Mouse (Mus musculus) neural tube, embryonic 13.5 days (tissue): Measurements from ENCODE around the gene Zfp207. TPM values are rescaled to one million over a fixed set of nuclear protein-coding genes. Genes with fewer than 3 reads are reported as not detected.
"Not testable (repeated sequence)": the region's sequence is repeated elsewhere in the genome, so short reads cannot be mapped to it uniquely, and the experiment has no call there.

Experiments
- ATAC-seq: fragments of 200-750 bp; cut with Nextera tagmentation; 2 replicates; pipeline ENCODE4 v1.8.0; 2017; ENCODE audit warnings: low read depth, mild to moderate bottlenecking, moderate TSS enrichment, moderate library complexity
- H3K27ac ChIP-seq: fragments of 300-500 bp; sonication (generic); replicated peaks from 2 replicates; pipeline ENCODE4 v1.5.1; 2015; ENCODE audit warnings: moderate library complexity, mild to moderate bottlenecking, inconsistent platforms
- H3K27me3 ChIP-seq: fragments of 300-500 bp; sonication (generic); 2 replicates; pipeline ENCODE4 v1.6.1; 2015; ENCODE audit warnings: mild to moderate bottlenecking, inconsistent platforms
- H3K36me3 ChIP-seq: fragments of 300-500 bp; sonication (generic); 2 replicates; pipeline ENCODE4 v1.6.1; 2015; ENCODE audit warnings: mild to moderate bottlenecking, inconsistent platforms
- H3K4me1 ChIP-seq: fragments of 300-500 bp; sonication (generic); replicated peaks from 2 replicates; pipeline ENCODE4 v1.6.1; 2015; ENCODE audit warnings: inconsistent platforms
- H3K4me2 ChIP-seq: fragments of 300-500 bp; sonication (generic); 2 replicates; pipeline ENCODE4 v1.6.1; 2015; ENCODE audit warnings: inconsistent platforms, mild to moderate bottlenecking, moderate library complexity
- H3K4me3 ChIP-seq: fragments of 300-500 bp; sonication (generic); 2 replicates; pipeline ENCODE4 v1.5.1; 2015; ENCODE audit warnings: mild to moderate bottlenecking, inconsistent platforms
- H3K9ac ChIP-seq: fragments of 300-500 bp; sonication (generic); 2 replicates; pipeline ENCODE4 v1.6.1; 2015; ENCODE audit warnings: moderate library complexity, mild to moderate bottlenecking, inconsistent platforms
- H3K9me3 ChIP-seq: fragments of 300-500 bp; sonication (generic); 2 replicates; pipeline ENCODE4 v1.6.1; 2016; ENCODE audit warnings: inconsistent platforms
- WGBS: fragments of 180-500 bp; shearing (Covaris S2); methylation state at CpG from one replicate; pipeline ENCODE4 v1.1.7; 2015; 5-methylcytosine and 5-hydroxymethylcytosine counted together
- polyA plus RNA-seq: library from polyadenylated mRNA; unstranded; fragments of >200 nt; fragmentation: Nextera tagmentation; extraction: Ambion mirVana; gene quantifications from 2 replicates; pipeline ENCODE4 v1.2.1, GENCODE M21; 2015

Gene Zfp207
- polyA plus RNA-seq, 1 experiment from 2014 or later, result 217 TPM

DNA sequence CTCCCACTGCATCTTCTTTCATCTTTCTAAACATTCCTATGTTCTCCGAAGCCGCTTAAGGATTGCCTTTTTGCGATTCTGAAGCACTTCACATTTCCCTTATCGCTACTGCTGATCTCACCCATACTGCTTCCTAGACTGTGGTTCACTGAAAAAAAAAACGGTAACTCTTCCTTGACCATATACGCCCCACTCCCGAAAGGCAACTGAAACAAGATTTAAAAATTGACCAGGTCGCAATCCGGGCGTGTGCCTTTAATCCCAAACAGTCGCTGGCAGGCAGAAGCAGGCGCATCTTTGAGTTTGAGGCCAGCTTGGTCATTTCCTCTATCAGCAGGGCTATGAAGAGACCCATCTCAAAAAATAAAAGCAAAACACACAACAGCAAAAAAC is 457 bp upstream of the Zfp207 start:
- peak; percentile 20 for ATAC-seq
- Histone ChIP-seq H3K9ac (peak overlapping the region; percentile 97), H3K27ac (peak overlapping the region; percentile 93), H3K4me1 (peaks cover 45% of the 10 kb centered on the region), H3K9me3 (no peaks in the 10 kb centered on the region), H3K4me2 (peak overlapping the region; percentile 69), H3K36me3 (peaks cover 8% of the 10 kb centered on the region), H3K27me3 (no peaks in the 10 kb centered on the region), H3K4me3 (peak overlapping the region; percentile 94)
- 7% methylated on average over 12 of the region's 12 CpGs for WGBS

- Histone ChIP-seq H3K4me1 (peaks cover 44% of the 10 kb centered on the region), H3K4me3 (peak overlapping the region; percentile 94), H3K36me3 (peaks cover 18% of the 10 kb centered on the region), H3K4me2 (peak overlapping the region; percentile 95), H3K27ac (peak overlapping the region; percentile 93), H3K27me3 (no peaks in the 10 kb centered on the region), H3K9ac (peak overlapping the region; percentile 97), H3K9me3 (no peaks in the 10 kb centered on the region)
- 1% methylated on average over 20 of the region's 20 CpGs for WGBS
- ATAC-seq, result no peak
Observed at GRCm38 (mm10) chr11:80383626-80384046, 557 bp downstream of the Zfp207 start.

DNA sequence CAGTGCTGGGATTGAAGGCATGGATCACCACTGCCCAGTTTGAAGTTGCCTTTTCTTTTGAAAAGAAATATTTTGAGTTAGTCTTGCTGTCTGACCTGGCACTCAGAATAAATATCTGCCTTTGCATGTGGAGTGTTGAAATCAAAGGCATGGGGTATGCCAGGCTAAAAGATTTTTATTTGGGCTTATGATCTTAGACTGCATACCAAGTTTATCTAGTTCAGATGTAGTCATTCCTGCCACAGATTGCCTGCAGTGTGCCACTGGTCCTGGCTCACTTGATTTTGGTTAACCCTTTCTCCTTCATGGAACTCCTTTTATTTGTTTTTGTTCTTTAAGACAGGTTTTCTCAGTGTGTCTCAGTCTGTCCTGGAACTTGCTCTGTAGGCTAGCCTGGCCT is 1.4 kb downstream of the Zfp207 start:
- Histone ChIP-seq H3K4me3 (peak overlapping the region; percentile 94), H3K9ac (peak overlapping the region; percentile 97), H3K36me3 (peaks cover 25% of the 10 kb centered on the region), H3K4me2 (peak overlapping the region; percentile 95), H3K27ac (no peak overlapping the region), H3K9me3 (no peaks in the 10 kb centered on the region), H3K27me3 (no peaks in the 10 kb centered on the region), H3K4me1 (peaks cover 44% of the 10 kb centered on the region)
- ATAC-seq, result no peak

- Histone ChIP-seq H3K9me3 (no peaks in the 10 kb centered on the region), H3K36me3 (peaks cover 31% of the 10 kb centered on the region), H3K9ac (peak overlapping the region; percentile 97), H3K4me2 (peak overlapping the region; percentile 95), H3K4me1 (peaks cover 44% of the 10 kb centered on the region), H3K27me3 (no peaks in the 10 kb centered on the region), H3K4me3 (peak overlapping the region; percentile 94), H3K27ac (no peak overlapping the region)
- no peak for ATAC-seq
- 53% methylated on average over 4 of the region's 4 CpGs for WGBS
Observed at GRCm38 (mm10) chr11:80385055-80385454, 2.0 kb downstream of the Zfp207 start.

- H3K9me3 ChIP-seq, result no peaks in the 10 kb centered on the region
- no peak overlapping the region for H3K9ac ChIP-seq
- peak overlapping the region; percentile 95 for H3K4me2 ChIP-seq
- H3K36me3 ChIP-seq, result peaks cover 42% of the 10 kb centered on the region
- no peak overlapping the region for H3K27ac ChIP-seq
- peaks cover 43% of the 10 kb centered on the region for H3K4me1 ChIP-seq
- H3K4me3 ChIP-seq, result peak overlapping the region; percentile 94
- ATAC-seq, result no peak
- WGBS, result 84% methylated on average over 2 of the region's 2 CpGs
- no peaks in the 10 kb centered on the region for H3K27me3 ChIP-seq
Observed at GRCm38 (mm10) chr11:80386790-80387189, 3.7 kb downstream of the Zfp207 start.

- Histone ChIP-seq H3K4me3 (no peak overlapping the region), H3K9me3 (no peaks in the 10 kb centered on the region), H3K27ac (no peak overlapping the region), H3K9ac (no peak overlapping the region), H3K36me3 (peaks cover 62% of the 10 kb centered on the region), H3K27me3 (no peaks in the 10 kb centered on the region), H3K4me2 (no peak overlapping the region), H3K4me1 (peaks cover 28% of the 10 kb centered on the region)
- WGBS, result 93% methylated on average over 1 of the region's 1 CpGs
- no peak for ATAC-seq
Observed at GRCm38 (mm10) chr11:80389885-80390284, 6.8 kb downstream of the Zfp207 start.

DNA sequence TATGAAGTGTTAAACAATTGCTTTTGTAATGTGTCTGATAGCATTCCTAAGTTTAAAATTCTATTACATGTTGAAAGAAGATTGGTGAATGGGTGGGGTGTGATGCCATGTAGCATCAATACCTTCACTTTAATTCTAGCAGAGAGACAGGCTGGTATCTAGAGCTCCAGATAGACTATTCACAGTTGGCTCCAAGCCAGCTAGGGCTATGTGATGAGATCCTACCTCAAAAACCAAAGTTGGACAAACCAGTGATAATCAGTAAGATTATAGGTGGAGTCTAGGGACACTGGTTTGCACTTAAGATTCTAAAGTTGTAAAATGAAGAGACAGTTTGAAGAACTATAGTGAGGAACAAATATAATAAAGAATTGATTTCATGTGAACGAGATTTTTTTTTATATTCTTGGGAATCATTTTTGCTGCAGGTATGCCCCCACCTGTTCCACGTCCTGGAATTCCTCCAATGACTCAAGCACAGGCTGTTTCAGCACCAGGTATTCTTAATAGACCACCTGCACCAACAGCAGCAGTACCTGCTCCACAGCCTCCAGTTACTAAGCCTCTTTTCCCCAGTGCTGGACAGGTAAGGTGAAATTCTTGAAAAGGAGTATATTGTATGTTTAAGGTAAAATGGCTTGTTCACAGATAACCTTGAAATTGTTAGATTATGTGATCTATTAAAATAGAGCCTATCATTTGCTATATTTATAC is 8.5 kb downstream of the Zfp207 start:
- WGBS, result 92% methylated on average over 2 of the region's 2 CpGs
- Histone ChIP-seq H3K4me3 (no peak overlapping the region), H3K4me2 (no peak overlapping the region), H3K27ac (no peak overlapping the region), H3K9ac (no peak overlapping the region), H3K36me3 (peaks cover 78% of the 10 kb centered on the region), H3K9me3 (no peaks in the 10 kb centered on the region), H3K27me3 (no peaks in the 10 kb centered on the region), H3K4me1 (peaks cover 11% of the 10 kb centered on the region)
- no peak for ATAC-seq

GRCm38 (mm10) chr11:80395930-80396329 is 12.9 kb downstream of the Zfp207 start:
- H3K36me3 ChIP-seq, result peaks cover 77% of the 10 kb centered on the region
- 91% methylated on average over 3 of the region's 3 CpGs for WGBS
- H3K4me1 ChIP-seq, result no peaks in the 10 kb centered on the region
- H3K4me2 ChIP-seq, result no peak overlapping the region
- no peaks in the 10 kb centered on the region for H3K27me3 ChIP-seq
- no peak for ATAC-seq
- H3K4me3 ChIP-seq, result no peak overlapping the region
- H3K27ac ChIP-seq, result no peak overlapping the region
- H3K9ac ChIP-seq, result no peak overlapping the region
- H3K9me3 ChIP-seq, result no peaks in the 10 kb centered on the region

DNA sequence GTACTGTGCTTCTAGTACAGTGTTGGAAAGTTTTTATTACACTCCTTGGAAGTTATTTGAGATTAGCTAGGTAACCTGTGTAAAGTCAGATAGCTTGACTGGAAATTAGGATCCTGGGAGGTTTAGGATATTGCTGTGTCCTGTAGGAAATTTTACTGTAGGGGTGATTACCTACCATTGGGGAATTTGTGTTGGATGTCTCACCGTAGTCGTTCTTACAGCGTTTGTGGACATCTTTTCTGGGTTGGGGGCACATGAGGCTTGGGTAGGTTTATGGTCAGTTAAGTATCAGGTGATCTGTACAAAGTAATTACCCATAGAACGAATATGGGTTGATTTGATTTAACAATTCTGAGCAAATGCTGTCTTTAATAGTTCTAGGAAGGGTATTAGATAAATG is 13.5 kb downstream of the Zfp207 start:
- ATAC-seq, result no peak

GRCm38 (mm10) chr11:80407878-80408277 is 24.8 kb downstream of the Zfp207 start:
- H3K4me3 ChIP-seq, H3K27me3 ChIP-seq, H3K27ac ChIP-seq, H3K9ac ChIP-seq, H3K4me1 ChIP-seq, ATAC-seq, H3K4me2 ChIP-seq, H3K9me3 ChIP-seq: not testable (repeated sequence)
- H3K36me3 ChIP-seq, result peaks cover 73% of the 10 kb centered on the region
- 99% methylated on average over 6 of the region's 6 CpGs for WGBS

More for the DNA sequence above, 13.5 kb downstream of the Zfp207 start:
- H3K27me3 ChIP-seq, result no peaks in the 10 kb centered on the region
- H3K4me2 ChIP-seq, result no peak overlapping the region
- WGBS, result 92% methylated on average over 4 of the region's 4 CpGs
- H3K4me1 ChIP-seq, result no peaks in the 10 kb centered on the region
- no peaks in the 10 kb centered on the region for H3K9me3 ChIP-seq
- H3K9ac ChIP-seq, result no peak overlapping the region
- no peak overlapping the region for H3K27ac ChIP-seq
- peaks cover 74% of the 10 kb centered on the region for H3K36me3 ChIP-seq
- no peak overlapping the region for H3K4me3 ChIP-seq

- H3K27me3 ChIP-seq, result no peaks in the 10 kb centered on the region
- H3K4me1 ChIP-seq, result no peaks in the 10 kb centered on the region
- no peak overlapping the region for H3K4me2 ChIP-seq
- no peak overlapping the region for H3K27ac ChIP-seq
- no peak overlapping the region for H3K4me3 ChIP-seq
- WGBS, result 90% methylated on average over 2 of the region's 2 CpGs
- no peak for ATAC-seq
- H3K9me3 ChIP-seq, result no peaks in the 10 kb centered on the region
- H3K36me3 ChIP-seq, result peaks cover 72% of the 10 kb centered on the region
- no peak overlapping the region for H3K9ac ChIP-seq
Observed at GRCm38 (mm10) chr11:80410377-80410776, 27.3 kb downstream of the Zfp207 start.

DNA sequence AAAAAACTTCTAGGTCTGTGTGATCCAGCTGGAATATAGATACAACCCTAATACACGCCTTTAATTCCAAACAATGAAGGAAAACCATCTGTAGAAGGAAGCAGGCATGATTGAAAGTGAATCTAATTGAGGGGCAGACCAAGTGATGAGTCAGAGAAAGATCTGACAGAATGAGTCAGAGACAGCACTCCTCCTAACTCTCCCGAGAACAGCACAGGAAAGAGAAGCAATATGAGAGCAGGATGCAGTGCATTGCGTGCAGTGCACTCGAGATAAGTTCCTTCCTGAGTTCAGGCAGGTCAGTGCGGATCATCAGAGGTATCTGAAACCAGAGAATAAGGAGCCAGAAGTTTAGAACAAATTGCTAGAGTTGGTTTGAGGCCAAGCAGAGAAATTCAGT is 34.0 kb downstream of the Zfp207 start:
- ATAC-seq, result no peak

GRCm38 (mm10) chr11:80419743-80420142 is 36.7 kb downstream of the Zfp207 start:
- Histone ChIP-seq H3K9me3 (peaks cover 11% of the 10 kb centered on the region; the same call in 1 of the 2 replicates), H3K27me3 (no peaks in the 10 kb centered on the region), H3K9ac (no peak overlapping the region), H3K27ac (no peak overlapping the region), H3K4me2 (no peak overlapping the region), H3K4me3 (no peak overlapping the region), H3K4me1 (no peaks in the 10 kb centered on the region), H3K36me3 (peaks cover 23% of the 10 kb centered on the region)
- 84% methylated on average over 1 of the region's 1 CpGs for whole genome bisulfite sequencing
- ATAC-seq, result no peak

More for the DNA sequence above, 34.0 kb downstream of the Zfp207 start:
- Histone ChIP-seq H3K4me2 (no peak overlapping the region), H3K36me3 (peaks cover 32% of the 10 kb centered on the region), H3K27me3 (no peaks in the 10 kb centered on the region), H3K9ac (no peak overlapping the region), H3K27ac (no peak overlapping the region), H3K4me3 (no peak overlapping the region), H3K4me1 (no peaks in the 10 kb centered on the region), H3K9me3 (peaks cover 11% of the 10 kb centered on the region; the same call in 1 of the 2 replicates)
- WGBS, result 93% methylated on average over 5 of the region's 5 CpGs
